Mouse (Mus musculus): ENCODE data around the gene Ybx2.
A peak's percentile ranks its signal among the peaks of the same experiment; 100 is the strongest.

The Ybx2 gene

GRCm38 (mm10) chr11:69964650-69965270 lies 29.2 kb downstream of the Ybx2 start, which contains the start of gene Cldn7:
TSS of gene Cldn7 (plus strand) at chr11:69964779.
- DNase-seq (ENCODE audit: low spot score): no peak

- DNase-seq (ENCODE audit: low spot score): peak; percentile 89
Observed at GRCm38 (mm10) chr11:69965271-69966005, 29.8 kb downstream of the Ybx2 start.

GRCm38 (mm10) chr11:69966006-69966859 lies 30.6 kb downstream of the Ybx2 start:
- DNase-seq (ENCODE audit: low spot score): no peak

GRCm38 (mm10) chr11:69966860-69967517 lies 31.4 kb downstream of the Ybx2 start:
- no peak for DNase-seq (ENCODE audit: low spot score)

- DNase-seq (ENCODE audit: low spot score): no peak
Observed at GRCm38 (mm10) chr11:69968793-69969192, 33.2 kb downstream of the Ybx2 start.

GRCm38 (mm10) chr11:69970222-69970621 lies 34.6 kb downstream of the Ybx2 start:
- DNase-seq (ENCODE audit: low spot score): no peak

- DNase-seq (ENCODE audit: low spot score): no peak
Observed at GRCm38 (mm10) chr11:69970775-69971174, 35.2 kb downstream of the Ybx2 start.

- no peak for DNase-seq (ENCODE audit: low spot score)
Observed at GRCm38 (mm10) chr11:69974907-69975306, 39.3 kb downstream of the Ybx2 start.

- DNase-seq (ENCODE audit: low spot score): no peak
Observed at GRCm38 (mm10) chr11:69976271-69976670, 40.7 kb downstream of the Ybx2 start.

GRCm38 (mm10) chr11:69979827-69980195 lies 44.2 kb downstream of the Ybx2 start:
- no peak for DNase-seq (ENCODE audit: low spot score)

- peak; percentile 97 for DNase-seq (ENCODE audit: low spot score)
Observed at GRCm38 (mm10) chr11:69980196-69981140, 44.9 kb downstream of the Ybx2 start.

GRCm38 (mm10) chr11:69981141-69981762 lies 45.7 kb downstream of the Ybx2 start, which contains the start of gene Ctdnep1:
TSS of gene Ctdnep1 (plus strand) at chr11:69981156.
- no peak for DNase-seq (ENCODE audit: low spot score)

GRCm38 (mm10) chr11:69982225-69982624 lies 46.6 kb downstream of the Ybx2 start, which contains the start of gene Elp5:
TSS of gene Elp5 (minus strand) at chr11:69982517.
- DNase-seq (ENCODE audit: low spot score): no peak

- no peak for DNase-seq (ENCODE audit: low spot score)
Observed at GRCm38 (mm10) chr11:69982877-69983276, 47.3 kb downstream of the Ybx2 start.

- no peak for DNase-seq (ENCODE audit: low spot score)
Observed at GRCm38 (mm10) chr11:69983377-69983776, 47.8 kb downstream of the Ybx2 start.

GRCm38 (mm10) chr11:69984431-69984830 lies 48.8 kb downstream of the Ybx2 start:
- no peak for DNase-seq (ENCODE audit: low spot score)

GRCm38 (mm10) chr11:69989949-69990348 lies 54.4 kb downstream of the Ybx2 start:
- DNase-seq (ENCODE audit: low spot score): no peak
